Mouse (Mus musculus) gonadal fat pad, adult 2 months (tissue): Measurements from ENCODE around the gene Ick. TPM values are rescaled to one million over a fixed set of nuclear protein-coding genes. Genes with fewer than 3 reads are reported as not detected.

ENCODE experiments used
- DNase-seq: peaks from one replicate; pipeline ENCODE4 v3.0.0-alpha.2; 2012; ENCODE audit warnings: low read depth
- polyA plus RNA-seq: library from polyadenylated mRNA; depleted of rRNA; stranded (reverse); fragments of >200 nt; gene quantifications from 2 replicates; pipeline ENCODE4 v1.2.3, GENCODE M21; 2012

The Ick gene
- polyA plus RNA-seq, 1 experiment = 17.3 TPM

DNA sequence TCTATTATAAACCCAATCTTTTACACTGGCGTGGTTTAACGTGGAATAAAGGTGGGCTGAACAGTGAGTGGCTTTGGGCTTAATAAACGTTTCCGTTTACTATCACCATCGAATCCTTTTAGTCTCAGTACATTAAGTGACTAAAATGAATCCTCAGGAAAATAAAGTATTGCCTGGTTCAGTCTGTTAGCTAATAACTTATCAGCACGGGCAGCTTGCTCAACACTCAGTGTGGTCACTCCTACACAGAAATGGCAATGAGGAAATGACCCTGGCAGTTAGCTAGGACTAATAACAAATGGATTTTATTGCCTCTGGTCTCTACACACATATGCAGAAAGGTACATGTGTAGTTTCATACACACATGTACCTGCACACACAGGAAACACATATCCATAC is 4.0 kb upstream of the Ick start:
- DNase-seq = no peak

- no peak for DNase-seq
These were observed 3.5 kb upstream of the Ick start for GRCm38 (mm10) chr9:78105501-78105932.

GRCm38 (mm10) chr9:78106821-78107220 is 2.2 kb upstream of the Ick start:
- no peak for DNase-seq

DNA sequence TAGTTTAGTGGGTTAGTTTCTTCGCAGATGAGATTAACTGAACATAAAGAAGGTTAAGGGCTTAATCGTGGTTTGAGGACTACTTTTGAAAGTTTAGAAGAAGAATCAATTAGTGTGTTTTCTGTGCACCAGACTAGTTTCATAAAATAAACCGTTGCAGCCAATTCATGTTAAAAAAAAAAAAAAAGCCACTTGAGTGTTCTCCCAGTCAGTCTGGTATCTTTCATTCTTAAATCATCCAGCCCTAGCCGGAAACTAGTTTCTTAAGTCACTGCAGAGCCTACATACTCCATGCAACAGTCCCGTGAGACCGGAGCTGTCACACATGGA is 1.4 kb upstream of the Ick start:
- DNase-seq = no peak

DNA sequence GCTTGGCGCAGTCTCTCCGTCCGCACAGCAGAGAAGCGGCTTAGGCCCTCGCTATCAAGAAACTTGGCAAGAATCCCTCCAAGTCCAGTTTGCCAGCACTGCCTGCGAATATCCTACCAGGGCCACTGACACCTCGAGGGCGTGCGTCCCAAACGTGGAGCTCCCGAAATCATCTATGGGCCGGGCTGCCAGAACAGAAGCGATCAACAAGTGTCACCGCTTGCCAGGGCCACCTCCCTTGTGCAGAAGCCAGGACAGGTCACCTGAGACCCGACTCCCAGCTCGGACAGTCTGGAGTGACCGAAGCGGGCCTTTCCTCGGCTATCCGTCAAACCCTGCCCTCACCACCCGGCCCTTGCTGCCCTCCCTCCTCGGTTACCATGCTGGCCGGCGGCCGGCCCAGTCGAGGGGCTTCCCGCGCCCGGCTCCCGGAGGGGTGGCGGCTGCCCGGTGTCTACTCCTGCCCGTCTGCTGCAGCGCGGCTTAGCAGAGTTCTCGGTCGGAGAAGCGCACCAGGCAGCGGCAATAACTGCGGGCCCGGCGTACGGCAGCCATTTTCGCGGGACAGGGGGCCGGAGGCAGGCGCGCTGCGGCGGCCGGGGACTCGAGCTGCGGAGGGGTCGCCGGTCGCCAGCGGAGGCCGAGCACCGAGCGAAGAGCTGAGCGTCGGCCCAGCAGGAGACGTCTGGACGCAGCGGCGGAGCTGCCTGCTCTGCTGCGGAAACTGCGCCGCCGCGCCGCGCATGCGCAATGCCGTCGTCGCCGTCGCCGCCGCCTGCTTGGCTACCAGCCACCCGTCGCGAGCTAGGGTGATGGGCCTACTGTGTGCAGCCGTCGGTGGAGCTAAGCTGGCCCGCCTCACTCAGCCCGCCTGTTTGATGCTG is 838 bp upstream of the Ick start:
- no peak for DNase-seq

GRCm38 (mm10) chr9:78109656-78110055 is 664 bp downstream of the Ick start:
- no peak for DNase-seq

GRCm38 (mm10) chr9:78111456-78111855 is 2.5 kb downstream of the Ick start:
- no peak for DNase-seq

DNA sequence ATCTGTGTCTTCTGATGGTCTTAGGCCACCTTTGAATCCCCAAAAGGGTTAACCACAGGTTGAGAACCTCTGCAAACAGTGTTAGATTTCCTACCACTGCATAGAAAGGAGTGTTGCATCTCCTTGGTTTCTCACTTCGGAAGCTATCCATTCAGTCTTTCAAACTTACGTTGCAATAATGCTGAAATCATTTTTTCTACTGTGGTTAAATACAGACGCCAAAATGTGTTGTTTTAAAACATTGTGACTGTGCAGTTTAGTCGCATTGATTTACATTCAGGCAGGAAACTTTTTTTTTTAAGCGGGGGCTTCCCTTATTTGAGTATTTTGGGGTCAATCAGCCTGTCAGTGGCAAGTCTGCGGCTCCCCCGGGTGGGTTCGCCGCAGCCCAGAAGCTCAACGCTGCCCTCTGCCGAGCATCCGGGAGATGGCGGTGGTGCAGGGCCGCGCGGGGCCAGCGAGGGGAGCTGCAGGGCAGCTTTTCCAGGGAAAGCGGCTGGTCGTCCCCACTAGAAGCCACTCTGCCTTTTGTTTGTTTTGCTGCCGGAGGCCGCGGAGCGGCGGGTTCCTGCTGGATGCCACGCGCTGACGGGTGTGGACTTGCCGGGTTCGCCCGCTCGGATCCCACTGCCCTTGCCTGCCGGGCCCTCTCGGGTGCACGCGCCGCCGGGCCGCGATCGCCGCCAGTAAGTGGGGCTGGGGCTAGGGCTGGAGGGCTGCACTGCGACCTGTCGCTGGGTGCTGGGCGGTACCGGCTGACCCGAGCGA is 4.0 kb downstream of the Ick start:
- no peak for DNase-seq

GRCm38 (mm10) chr9:78113538-78113885 is 4.5 kb downstream of the Ick start:
- no peak for DNase-seq

DNA sequence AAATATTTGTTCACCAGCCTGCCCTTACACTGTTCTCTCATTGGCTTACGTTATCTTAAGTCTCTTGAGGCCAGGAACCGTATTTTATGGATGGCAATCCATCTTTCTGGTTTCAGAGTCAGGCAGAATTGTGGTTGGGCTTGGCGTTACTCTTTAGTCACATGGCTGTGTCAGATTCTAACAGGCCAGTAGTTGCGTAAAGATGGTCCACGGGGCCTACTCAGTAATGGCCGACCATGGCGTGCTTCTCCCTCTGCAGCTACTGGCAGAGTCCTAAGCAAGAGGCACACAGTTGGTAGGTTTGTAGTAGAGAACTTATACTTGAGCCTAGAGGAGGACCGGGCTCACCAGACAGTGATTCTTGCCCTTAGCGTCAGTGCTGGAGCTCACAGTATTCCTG is 6.8 kb downstream of the Ick start:
- DNase-seq = no peak

GRCm38 (mm10) chr9:78117690-78118089 is 8.7 kb downstream of the Ick start:
- DNase-seq = no peak

DNA sequence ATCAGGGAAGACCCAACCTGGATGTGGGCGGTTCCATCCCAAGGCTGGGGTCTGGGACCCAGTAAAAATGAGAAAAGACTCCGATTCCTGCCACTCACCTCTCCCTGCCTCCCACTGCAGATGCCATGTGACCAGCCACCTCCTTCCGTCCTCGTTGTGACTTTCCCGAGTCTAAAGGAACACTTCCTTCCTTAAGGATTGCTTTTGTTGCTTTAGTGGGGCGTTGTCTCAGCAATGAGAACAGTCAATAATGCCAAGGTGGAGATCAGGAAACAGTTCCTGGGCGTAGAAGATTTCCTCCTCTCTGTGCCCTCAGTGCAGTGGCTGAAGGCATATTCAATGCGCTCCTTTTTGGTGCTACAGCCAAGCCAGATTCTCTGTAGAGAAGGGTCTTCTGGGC is 12.4 kb downstream of the Ick start:
- DNase-seq = no peak

- no peak for DNase-seq
These were observed 13.0 kb downstream of the Ick start for GRCm38 (mm10) chr9:78121985-78122384.

- DNase-seq = no peak
These were observed 14.1 kb downstream of the Ick start for GRCm38 (mm10) chr9:78122939-78123712.

DNA sequence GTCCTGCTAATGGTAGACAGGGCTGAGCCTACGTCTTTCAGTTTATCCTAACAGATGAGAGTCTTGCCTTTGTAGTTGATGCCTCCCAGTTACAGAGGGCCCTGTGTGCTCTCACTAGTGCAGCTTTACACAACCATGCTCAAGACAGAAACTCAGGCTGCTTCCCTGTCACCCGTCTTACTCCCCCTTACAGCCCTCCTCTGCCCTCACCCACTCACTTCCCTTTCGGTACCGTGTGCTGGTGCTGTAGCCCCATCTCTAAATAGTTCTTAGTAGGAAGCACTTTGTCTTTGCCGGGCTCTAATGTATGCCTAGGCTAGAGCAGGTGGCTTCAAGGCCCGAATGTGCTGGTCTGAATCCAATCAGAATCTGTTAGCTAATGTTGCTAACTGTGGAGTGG is 15.3 kb downstream of the Ick start:
- DNase-seq = no peak

GRCm38 (mm10) chr9:78126007-78126406 is 17.0 kb downstream of the Ick start:
- no peak for DNase-seq

GRCm38 (mm10) chr9:78126643-78127042 is 17.7 kb downstream of the Ick start:
- DNase-seq = no peak

GRCm38 (mm10) chr9:78135658-78136057 is 26.7 kb downstream of the Ick start:
- DNase-seq = no peak

DNA sequence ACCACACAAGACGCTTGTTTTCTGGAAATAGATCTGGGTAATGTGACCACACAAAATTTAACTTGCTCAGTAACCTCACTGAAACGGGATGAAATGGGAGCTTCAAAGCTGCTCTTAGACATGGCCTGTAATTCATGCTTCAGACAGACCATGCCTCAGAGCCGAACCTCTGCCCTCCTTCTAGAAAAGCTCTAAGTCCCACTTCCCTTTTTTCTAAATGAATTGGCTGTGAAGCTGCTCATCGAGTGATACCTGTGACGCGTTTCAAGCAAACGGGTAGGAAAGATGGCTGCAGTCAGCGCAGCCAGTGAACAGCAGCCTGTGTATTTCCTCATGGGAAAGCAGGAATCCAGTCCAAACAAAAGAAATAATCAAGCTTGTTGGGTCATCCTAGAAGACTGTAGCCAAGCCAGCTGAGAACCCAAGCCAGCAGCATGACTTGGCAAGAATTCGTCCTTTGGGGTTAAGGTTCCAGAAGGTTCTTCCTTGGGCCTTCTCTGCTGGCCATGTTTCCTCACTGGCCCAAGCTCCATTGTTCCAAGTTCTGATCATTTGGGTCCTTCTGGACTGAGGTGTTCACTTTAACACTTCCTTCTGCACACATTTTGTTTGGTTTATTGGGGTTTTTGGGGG is 29.2 kb downstream of the Ick start:
- peak; percentile 45 for DNase-seq

DNA sequence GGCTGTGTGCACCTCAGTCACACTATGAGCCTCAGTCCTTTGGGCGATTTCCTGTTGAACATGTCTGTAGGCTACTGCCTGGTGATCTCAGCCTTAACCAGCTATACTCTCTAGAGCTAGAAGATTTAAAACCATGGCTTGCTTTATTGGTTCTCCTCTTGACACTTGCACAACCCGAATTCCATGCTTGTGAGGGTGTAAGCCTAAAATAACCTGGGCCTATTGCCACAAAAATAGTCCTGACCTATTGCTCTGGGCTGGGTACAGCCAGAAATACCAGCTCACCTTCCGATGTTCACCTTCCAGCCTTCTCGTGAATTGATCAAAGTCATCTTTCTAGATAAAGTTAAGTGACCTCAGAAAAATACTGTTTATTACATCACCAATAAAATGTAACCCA is 30.5 kb downstream of the Ick start:
- peak; percentile 89 for DNase-seq

- no peak for DNase-seq
These were observed 37.1 kb downstream of the Ick start for GRCm38 (mm10) chr9:78146099-78146498.

DNA sequence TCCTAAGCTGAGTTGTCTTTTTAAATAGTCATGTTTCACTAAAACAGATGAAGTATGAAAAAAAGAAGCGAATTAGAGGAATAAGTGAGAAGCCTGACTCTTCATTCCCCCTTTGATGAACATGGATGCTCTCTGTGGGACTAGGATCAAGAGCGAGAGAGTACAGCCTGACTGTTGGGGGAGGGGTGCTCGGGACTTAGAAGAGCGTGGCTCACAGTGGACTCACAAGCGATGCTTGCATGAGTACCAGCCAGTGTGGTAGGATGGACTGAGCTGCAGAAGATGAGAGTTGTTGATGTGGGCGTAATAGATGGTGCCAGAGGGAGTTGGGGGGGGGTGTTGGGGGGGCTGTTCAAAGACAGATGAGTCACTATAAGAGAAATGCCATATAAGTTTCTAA is 37.6 kb downstream of the Ick start:
- DNase-seq = no peak
